In the genomic region with DNA sequence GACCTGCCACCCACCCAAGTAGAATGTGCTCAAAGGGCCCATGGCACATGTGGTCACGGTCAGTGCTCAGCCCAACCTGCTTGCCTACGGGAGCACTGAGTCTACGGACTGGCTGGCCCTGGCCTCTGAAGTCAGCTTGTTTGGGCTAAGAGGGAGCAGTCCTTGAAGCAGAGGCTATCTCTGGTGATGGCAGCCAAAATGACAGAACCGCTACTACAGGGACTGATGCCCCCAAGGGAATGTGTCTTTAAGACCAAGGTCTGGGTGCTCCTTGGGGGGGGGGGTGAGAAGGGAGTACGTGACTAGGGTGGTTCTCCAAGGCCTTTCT, we compare ENCODE assay signal across 8 mouse cellular contexts. TPM values are rescaled to one million over a fixed set of nuclear protein-coding genes. Genes with fewer than 3 reads are reported as not detected.
DNase-seq lines count a peak whose midpoint lies in the region; ATAC-seq and TF ChIP-seq lines count a peak whose summit lies in the region.

No protein-coding gene starts in this region.

- H3K4me1 ChIP-seq in liver, embryonic 12.5 days: no peaks in the 10 kb centered on the region
- no peaks in the 10 kb centered on the region for H3K4me1 ChIP-seq in liver, embryonic 11.5 days (replicated peaks; ENCODE audit: control insufficient read depth, insufficient read depth, low read length)
- 0 out of 2 replicates have a peak, but pooled peaks cover 1% of the 10 kb centered on the region for H3K4me1 ChIP-seq in bone marrow, adult 2 months (ENCODE audit: control insufficient read depth, insufficient read depth, low read length)
- H3K4me1 ChIP-seq in intestine, postnatal 0 days (replicated peaks; ENCODE audit: control insufficient read depth, insufficient read depth, low read length): no peaks in the 10 kb centered on the region
- peaks cover 12% of the 10 kb centered on the region; the same call in 1 of the 2 replicates for H3K4me1 ChIP-seq in neural tube, embryonic 14.5 days (ENCODE audit: control insufficient read depth, insufficient read depth, low read length)

- DNase-seq in liver, embryonic 11.5 days (ENCODE audit: low spot score): no peak
- no peak for DNase-seq in thymus, postnatal 10 days (ENCODE audit: low spot score in 2 of 2)
- DNase-seq in cerebellum, adult 11-12 months: no peak
- DNase-seq in layer of hippocampus, postnatal 10 days (ENCODE audit: low spot score in 2 of 2): no peak

- H3K9ac ChIP-seq in liver, embryonic 12.5 days: no peak overlapping the region
- H3K9ac ChIP-seq in liver, embryonic 11.5 days (ENCODE audit: low read depth, low read length): no peak overlapping the region
- no peak overlapping the region for H3K9ac ChIP-seq in intestine, postnatal 0 days (ENCODE audit: low read depth, low read length)
- H3K9ac ChIP-seq in neural tube, embryonic 14.5 days (replicated peaks; ENCODE audit: low read depth, low read length): 0 out of 2 replicates have a peak overlapping the region, but pooled peaks have one; percentile 8

- H3K27ac ChIP-seq in liver, embryonic 12.5 days: no peak overlapping the region
- no peak overlapping the region for H3K27ac ChIP-seq in liver, embryonic 11.5 days (ENCODE audit: low read depth, low read length)
- H3K27ac ChIP-seq in bone marrow, adult 2 months (ENCODE audit: control insufficient read depth, insufficient read depth, low read depth, low read length, poor library complexity): no peak overlapping the region
- no peak overlapping the region for H3K27ac ChIP-seq in intestine, postnatal 0 days (ENCODE audit: low read depth, low read length)
- H3K27ac ChIP-seq in neural tube, embryonic 14.5 days (ENCODE audit: low read depth, low read length): no peak overlapping the region

- no peak for TF ChIP-seq POLR2A in bone marrow, adult 2 months (IDR thresholded peaks at IDR 0.05; ENCODE audit: borderline replicate concordance, control insufficient read depth, low read depth, low read length)

- WGBS in liver, embryonic 12.5 days (ENCODE audit: insufficient replicate concordance): 37% methylated on average over 5 of the region's 5 CpGs
- WGBS in liver, embryonic 11.5 days: 53% methylated on average over 5 of the region's 5 CpGs
- 24% methylated on average over 5 of the region's 5 CpGs for WGBS in bone marrow, adult 2 months
- WGBS in intestine, postnatal 0 days: 62% methylated on average over 5 of the region's 5 CpGs
- 40% methylated on average over 5 of the region's 5 CpGs for WGBS in neural tube, embryonic 14.5 days

- H3K27me3 ChIP-seq in liver, embryonic 12.5 days (replicated peaks): peaks cover 49% of the 10 kb centered on the region
- peaks cover 10% of the 10 kb centered on the region for H3K27me3 ChIP-seq in liver, embryonic 11.5 days (replicated peaks; ENCODE audit: control insufficient read depth, insufficient read depth, low read length)
- H3K27me3 ChIP-seq in intestine, postnatal 0 days (replicated peaks; ENCODE audit: control insufficient read depth, insufficient read depth, low read length): no peaks in the 10 kb centered on the region
- H3K27me3 ChIP-seq in neural tube, embryonic 14.5 days (ENCODE audit: control insufficient read depth, insufficient read depth, low read length): no peaks in the 10 kb centered on the region

- ATAC-seq in liver, embryonic 12.5 days: no peak
- ATAC-seq in liver, embryonic 11.5 days (replicated peaks; ENCODE audit: low FRiP score): no peak
- ATAC-seq in intestine, postnatal 0 days: 0 out of 2 replicates have a peak, but pooled peaks have one; percentile 20
- peak; percentile 47 for ATAC-seq in neural tube, embryonic 14.5 days (ENCODE audit: low read depth)

- H3K36me3 ChIP-seq in liver, embryonic 12.5 days: no peaks in the 10 kb centered on the region
- no peaks in the 10 kb centered on the region for H3K36me3 ChIP-seq in liver, embryonic 11.5 days (ENCODE audit: control insufficient read depth, insufficient read depth, low read length)
- H3K36me3 ChIP-seq in intestine, postnatal 0 days (ENCODE audit: control insufficient read depth, insufficient read depth): no peaks in the 10 kb centered on the region
- no peaks in the 10 kb centered on the region for H3K36me3 ChIP-seq in neural tube, embryonic 14.5 days (ENCODE audit: control insufficient read depth, insufficient read depth, low read length)

- no peaks in the 10 kb centered on the region for H3K9me3 ChIP-seq in liver, embryonic 12.5 days (replicated peaks)
- no peaks in the 10 kb centered on the region for H3K9me3 ChIP-seq in liver, embryonic 11.5 days (ENCODE audit: control insufficient read depth, low read length)
- H3K9me3 ChIP-seq in intestine, postnatal 0 days (ENCODE audit: control insufficient read depth): no peaks in the 10 kb centered on the region
- no peaks in the 10 kb centered on the region for H3K9me3 ChIP-seq in neural tube, embryonic 14.5 days (ENCODE audit: control insufficient read depth, low read length)

- TF ChIP-seq CTCF in bone marrow, adult 2 months (IDR thresholded peaks at IDR 0.05; ENCODE audit: control insufficient read depth, insufficient read depth, low read length): no peak
- no peak for TF ChIP-seq CTCF in intestine, postnatal 0 days (IDR thresholded peaks at IDR 0.05; ENCODE audit: low read depth)

- H3K4me2 ChIP-seq in liver, embryonic 12.5 days: peak overlapping the region; percentile 21; the same call in 1 of the 2 replicates
- H3K4me2 ChIP-seq in liver, embryonic 11.5 days: no peak overlapping the region
- H3K4me2 ChIP-seq in intestine, postnatal 0 days (replicated peaks; ENCODE audit: low read depth): peak overlapping the region; percentile 53
- peak overlapping the region; percentile 27; the same call in 1 of the 2 replicates for H3K4me2 ChIP-seq in neural tube, embryonic 14.5 days (ENCODE audit: low read depth, low read length)

- no peak overlapping the region for H3K4me3 ChIP-seq in liver, embryonic 12.5 days
- H3K4me3 ChIP-seq in liver, embryonic 11.5 days (ENCODE audit: low read depth, low read length): no peak overlapping the region
- H3K4me3 ChIP-seq in bone marrow, adult 2 months (replicated peaks; ENCODE audit: control insufficient read depth, low read depth, low read length): peak overlapping the region; percentile 2
- peak overlapping the region; percentile 17; the same call in 1 of the 2 replicates for H3K4me3 ChIP-seq in intestine, postnatal 0 days (ENCODE audit: low read depth, low read length)
- H3K4me3 ChIP-seq in neural tube, embryonic 14.5 days (ENCODE audit: low read depth, low read length): no peak overlapping the region

RNA-seq across cellular contexts. Expression of a gene that starts 35.4 kb away (rescaled TPM):
- polyA plus RNA-seq in liver, embryonic 12.5 days (2016; fragmentation: Nextera tagmentation; extraction: Ambion mirVana): 0.17 and 0.24 TPM in 2 replicates
- 0.06 and 0.11 TPM in 2 replicates for polyA plus RNA-seq in liver, embryonic 11.5 days (2014; fragmentation: Nextera tagmentation; extraction: Ambion mirVana)
- 0.45 and 0.70 TPM in 2 replicates for polyA plus RNA-seq in bone marrow, adult 2 months (2011; ENCODE audit: insufficient read depth, insufficient read length, low replicate concordance, missing spikeins)
- polyA plus RNA-seq in intestine, postnatal 0 days (2015; fragmentation: Nextera tagmentation; extraction: Ambion mirVana): 0.20 and 0.42 TPM in 2 replicates
- 2.4 and 2.7 TPM in 2 replicates for polyA plus RNA-seq in neural tube, embryonic 14.5 days (2014; fragmentation: Nextera tagmentation; extraction: Ambion mirVana)
- total RNA-seq in layer of hippocampus, postnatal 10 days (2021): 10 to 100 TPM; 17.2 to 17.3 TPM

RNA-seq across cellular contexts. Expression of a gene that starts 47.1 kb away (rescaled TPM):
- 58.2 and 58.8 TPM in 2 replicates for polyA plus RNA-seq in liver, embryonic 12.5 days (2016; fragmentation: Nextera tagmentation; extraction: Ambion mirVana)
- polyA plus RNA-seq in liver, embryonic 11.5 days (2014; fragmentation: Nextera tagmentation; extraction: Ambion mirVana): 92.1 and 96.8 TPM in 2 replicates
- polyA plus RNA-seq in bone marrow, adult 2 months (2011; ENCODE audit: insufficient read depth, insufficient read length, low replicate concordance, missing spikeins): 12.6 and 30.3 TPM in 2 replicates
- polyA plus RNA-seq in intestine, postnatal 0 days (2015; fragmentation: Nextera tagmentation; extraction: Ambion mirVana): 145 and 152 TPM in 2 replicates
- 35.8 and 58.6 TPM in 2 replicates for polyA plus RNA-seq in neural tube, embryonic 14.5 days (2014; fragmentation: Nextera tagmentation; extraction: Ambion mirVana)
- 10 to 100 TPM; 33.9 to 40.3 TPM for total RNA-seq in layer of hippocampus, postnatal 10 days (2021)

Comparison
In these comparisons a context has a peak if more than half of its experiments do, and no peak if none do; other contexts are left out.
1. ATAC-seq: peak in intestine, postnatal 0 days (single experiment) and neural tube, embryonic 14.5 days (single experiment); none in liver, embryonic 12.5 days (single experiment) and liver, embryonic 11.5 days (single experiment).
2. H3K4me3 ChIP-seq: peak in bone marrow, adult 2 months (single experiment) and intestine, postnatal 0 days (single experiment); none in liver, embryonic 12.5 days (single experiment), liver, embryonic 11.5 days (single experiment) and neural tube, embryonic 14.5 days (single experiment).